Mouse (Mus musculus) hindbrain, postnatal 0 days (tissue): ENCODE measurements at regions not wholly inside any gene's neighbourhood (a gene's known extent, or its start where the extent isn't known, plus 50 kb on each side); places are given as distances from the start of the nearest gene placed in this dataset.

ENCODE experiments used
- ATAC-seq: fragments of 200-750 bp; cut with Nextera tagmentation; 2 replicates; pipeline ENCODE4 v1.8.0; 2017; ENCODE audit warnings: mild to moderate bottlenecking, moderate TSS enrichment, moderate library complexity
- DNase-seq: peaks from one replicate; pipeline ENCODE4 v3.0.0-alpha.2; 2015; ENCODE audit warnings: low spot score
- H3K27ac ChIP-seq: fragments of 300-500 bp; sonication (generic); 2 replicates; pipeline ENCODE4 v1.5.1; 2014; ENCODE audit warnings: mild to moderate bottlenecking
- H3K27me3 ChIP-seq: fragments of 300-500 bp; sonication (generic); 2 replicates; pipeline ENCODE4 v1.6.1; 2014; ENCODE audit warnings: low read length, mixed read lengths; ENCODE audit not compliant: insufficient read depth
- H3K36me3 ChIP-seq: fragments of 300-500 bp; sonication (generic); 2 replicates; pipeline ENCODE4 v1.6.1; 2014; ENCODE audit warnings: low read length, mixed read lengths; ENCODE audit not compliant: insufficient read depth
- H3K4me1 ChIP-seq: fragments of 300-500 bp; sonication (generic); 2 replicates; pipeline ENCODE4 v1.6.1; 2014; ENCODE audit warnings: antibody characterized with exemption, low read length, mixed read lengths; ENCODE audit not compliant: insufficient read depth
- H3K4me2 ChIP-seq: fragments of 300-500 bp; sonication (generic); 2 replicates; pipeline ENCODE4 v1.6.1; 2014; ENCODE audit warnings: low read depth, mild to moderate bottlenecking, low read length, moderate library complexity, mixed read lengths
- H3K4me3 ChIP-seq: fragments of 300-500 bp; sonication (generic); 2 replicates; pipeline ENCODE4 v1.5.1; 2014; ENCODE audit warnings: low read length
- H3K9ac ChIP-seq: fragments of 300-500 bp; sonication (generic); replicated peaks from 2 replicates; pipeline ENCODE4 v1.6.1; 2014; ENCODE audit warnings: mild to moderate bottlenecking, low read length, moderate library complexity, mixed read lengths
- H3K9me3 ChIP-seq: fragments of 300-500 bp; sonication (generic); 2 replicates; pipeline ENCODE4 v1.6.1; 2016; ENCODE audit warnings: low read length, mixed read lengths
- CTCF ChIP-seq: IDR thresholded peaks from 2 replicates; pipeline ENCODE4 v1.5.1; 2016; ENCODE audit warnings: antibody characterized with exemption, control low read depth, low read depth
- WGBS: fragments of 180-500 bp; shearing (Covaris S2); extraction: QIAGEN DNeasy Blood & Tissue Kit; methylation state at CpG from one replicate; pipeline ENCODE4 v1.1.7; 2014; 5-methylcytosine and 5-hydroxymethylcytosine counted together

- no peak overlapping the region for H3K27ac ChIP-seq
- WGBS, result 33% methylated on average over 2 of the region's 2 CpGs
- H3K9me3 ChIP-seq, result no peaks in the 10 kb centered on the region
- DNase-seq (peak; percentile 59), ATAC-seq (no peak)
- H3K4me1 ChIP-seq, result no peaks in the 10 kb centered on the region
- H3K4me2 ChIP-seq, result no peak overlapping the region
- TF ChIP-seq CTCF, result peak; percentile 62
- no peaks in the 10 kb centered on the region for H3K27me3 ChIP-seq
- no peak overlapping the region for H3K9ac ChIP-seq
- H3K4me3 ChIP-seq, result no peak overlapping the region
- H3K36me3 ChIP-seq, result no peaks in the 10 kb centered on the region
Measured at GRCm38 (mm10) chrX:96019556-96019955, 62.8 kb upstream of the Las1l start.

- no peak overlapping the region for H3K9ac ChIP-seq
- no peak for ATAC-seq
Measured at GRCm38 (mm10) chrX:96020407-96020806, 63.6 kb upstream of the Las1l start.

GRCm38 (mm10) chrX:96025374-96025773 lies 68.6 kb upstream of the Las1l start:
- Histone ChIP-seq H3K9me3 (no peaks in the 10 kb centered on the region), H3K9ac (no peak overlapping the region), H3K27me3 (no peaks in the 10 kb centered on the region), H3K4me1 (no peaks in the 10 kb centered on the region), H3K4me2 (no peak overlapping the region), H3K36me3 (no peaks in the 10 kb centered on the region), H3K4me3 (no peak overlapping the region), H3K27ac (no peak overlapping the region)
- no peak for TF ChIP-seq CTCF
- WGBS, result 88% methylated on average over 3 of the region's 3 CpGs
- ATAC-seq (no peak), DNase-seq (no peak)

More at GRCm38 (mm10) chrX:96020407-96020806, 63.6 kb upstream of the Las1l start:
- H3K4me2 ChIP-seq, result no peak overlapping the region
- no peaks in the 10 kb centered on the region for H3K36me3 ChIP-seq
- no peak for DNase-seq
- H3K27ac ChIP-seq, result no peak overlapping the region
- WGBS, result 77% methylated on average over 3 of the region's 3 CpGs
- no peak overlapping the region for H3K4me3 ChIP-seq
- no peaks in the 10 kb centered on the region for H3K27me3 ChIP-seq
- no peaks in the 10 kb centered on the region for H3K9me3 ChIP-seq
- no peak for TF ChIP-seq CTCF
- H3K4me1 ChIP-seq, result no peaks in the 10 kb centered on the region

- no peak overlapping the region for H3K27ac ChIP-seq
- TF ChIP-seq CTCF, result no peak
- no peak overlapping the region for H3K9ac ChIP-seq
- H3K4me2 ChIP-seq, result no peak overlapping the region
- H3K4me3 ChIP-seq, result no peak overlapping the region
- ATAC-seq (no peak), DNase-seq (peak; percentile 1)
- no peaks in the 10 kb centered on the region for H3K27me3 ChIP-seq
- H3K4me1 ChIP-seq, result no peaks in the 10 kb centered on the region
- no peaks in the 10 kb centered on the region for H3K9me3 ChIP-seq
- 73% methylated on average over 5 of the region's 5 CpGs for WGBS
- H3K36me3 ChIP-seq, result no peaks in the 10 kb centered on the region
Measured at GRCm38 (mm10) chrX:96025876-96026275, 69.1 kb upstream of the Las1l start.

- no peaks in the 10 kb centered on the region for H3K36me3 ChIP-seq
- DNase-seq, result no peak
- no peaks in the 10 kb centered on the region for H3K9me3 ChIP-seq
- no peak for ATAC-seq
- H3K4me3 ChIP-seq, result no peak overlapping the region
- H3K4me1 ChIP-seq, result no peaks in the 10 kb centered on the region
- no peak overlapping the region for H3K4me2 ChIP-seq
- no peak overlapping the region for H3K9ac ChIP-seq
- TF ChIP-seq CTCF, result no peak
- no peak overlapping the region for H3K27ac ChIP-seq
- 76% methylated on average over 5 of the region's 5 CpGs for WGBS
- H3K27me3 ChIP-seq, result no peaks in the 10 kb centered on the region
Measured at GRCm38 (mm10) chrX:96031591-96031990, 64.3 kb upstream of the Msn start.

GRCm38 (mm10) chrX:96035307-96035706 lies 60.5 kb upstream of the Msn start:
- H3K9ac ChIP-seq, result no peak overlapping the region
- H3K36me3 ChIP-seq, result no peaks in the 10 kb centered on the region
- no peaks in the 10 kb centered on the region for H3K4me1 ChIP-seq
- H3K4me2 ChIP-seq, result no peak overlapping the region
- TF ChIP-seq CTCF, result no peak
- H3K9me3 ChIP-seq, result no peaks in the 10 kb centered on the region
- H3K27me3 ChIP-seq, result no peaks in the 10 kb centered on the region
- ATAC-seq, result no peak
- no peak overlapping the region for H3K27ac ChIP-seq
- H3K4me3 ChIP-seq, result no peak overlapping the region
- DNase-seq, result no peak

- Histone ChIP-seq H3K4me1 (no peaks in the 10 kb centered on the region), H3K9me3 (no peaks in the 10 kb centered on the region), H3K27me3 (no peaks in the 10 kb centered on the region), H3K4me3 (no peak overlapping the region), H3K36me3 (no peaks in the 10 kb centered on the region), H3K9ac (no peak overlapping the region), H3K27ac (no peak overlapping the region), H3K4me2 (no peak overlapping the region)
- no peak for TF ChIP-seq CTCF
- ATAC-seq, result no peak
- DNase-seq, result no peak
- WGBS, result 73% methylated on average over 3 of the region's 3 CpGs
Measured at GRCm38 (mm10) chrX:96042193-96042592, 53.6 kb upstream of the Msn start.
